12 mouse cellular contexts compared by ENCODE assay signal in the genomic region with DNA sequence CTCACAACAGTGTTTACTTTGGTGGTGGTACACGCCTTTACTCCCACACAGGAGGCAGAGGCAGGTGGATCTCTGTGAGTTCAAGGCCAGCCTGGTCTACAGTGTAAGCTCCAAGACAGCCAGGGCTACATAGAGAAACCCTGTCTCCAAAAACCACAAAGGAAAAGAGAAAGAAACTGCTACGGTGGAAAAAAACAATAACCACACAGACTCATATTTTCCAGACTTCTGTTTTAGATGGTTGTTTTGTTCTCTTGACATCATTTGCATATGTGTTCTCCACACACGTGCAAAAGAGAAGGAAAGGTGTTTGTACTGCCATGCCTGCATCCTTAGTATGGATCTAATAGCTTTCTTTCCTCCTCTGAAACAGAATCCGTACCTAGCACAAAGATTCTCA. TPM values are rescaled to one million over a fixed set of nuclear protein-coding genes. Genes with fewer than 3 reads are reported as not detected.
DNase-seq lines count a peak whose midpoint lies in the region; ATAC-seq and TF ChIP-seq lines count a peak whose summit lies in the region.
"Had no signal": no experiment of that assay in that cellular context is flagged by ENCODE, and none has a peak within 500 bp of the region (broad histone marks: within the 10 kb centered on the region; RNA-seq: fewer than 3 reads in every experiment).

No protein-coding gene starts in this region.

- no peak overlapping the region for H3K4me3 ChIP-seq in heart, embryonic 13.5 days
- H3K4me3 ChIP-seq in spleen, adult 2 months (ENCODE audit: extremely low read depth, insufficient read depth, insufficient read length), result peak overlapping the region; percentile 15
- H3K4me3 ChIP-seq in forebrain, embryonic 12.5 days (replicated peaks), result no peak overlapping the region
- H3K4me3 ChIP-seq: limb, embryonic 15.5 days; stomach, embryonic 15.5 days had no signal

- 80% methylated on average over 4 of the region's 4 CpGs for WGBS in heart, embryonic 13.5 days
- WGBS in spleen, adult 2 months, result 34% methylated on average over 4 of the region's 4 CpGs
- 84% methylated on average over 4 of the region's 4 CpGs for WGBS in forebrain, embryonic 12.5 days

- H3K27me3 ChIP-seq in heart, embryonic 13.5 days (replicated peaks), result no peaks in the 10 kb centered on the region
- H3K27me3 ChIP-seq in spleen, adult 2 months (ENCODE audit: control insufficient read depth, insufficient read depth, low read length), result no peaks in the 10 kb centered on the region
- no peaks in the 10 kb centered on the region for H3K27me3 ChIP-seq in forebrain, embryonic 12.5 days
- H3K27me3 ChIP-seq: limb, embryonic 15.5 days; stomach, embryonic 15.5 days had no signal

- TF ChIP-seq POLR2A in spleen, adult 2 months (IDR thresholded peaks at IDR 0.05; ENCODE audit: low read depth, low read length), result no peak

- DNase-seq in heart, postnatal 25 days (ENCODE audit: low spot score), result no peak
- DNase-seq in spleen, adult 2 months (ENCODE audit: low read depth in 1 of 2, low spot score in 2 of 2), result peak in 1 of 2 experiments; percentile 53
- no peak for DNase-seq in spleen, postnatal 14 days (ENCODE audit: low spot score in 2 of 2)
- DNase-seq in induced T-regulatory cell, adult 2 months (ENCODE audit: low read depth), result peak; percentile 87
- no peak for DNase-seq in right cerebral cortex, postnatal 14 days
- DNase-seq in embryo, embryonic 10 days (ENCODE audit: low spot score), result no peak
- DNase-seq: adrenal gland, postnatal 14 days; right cerebral cortex, postnatal 25 days had no signal

- H3K27ac ChIP-seq in heart, embryonic 13.5 days (replicated peaks), result peak overlapping the region; percentile 79
- peak overlapping the region; percentile 85 for H3K27ac ChIP-seq in spleen, adult 2 months (ENCODE audit: insufficient read depth, low read length)
- H3K27ac ChIP-seq in forebrain, embryonic 12.5 days, result no peak overlapping the region

- no peak for ATAC-seq in heart, embryonic 13.5 days (ENCODE audit: extremely low read depth, insufficient number of reproducible peaks, low FRiP score, low TSS enrichment)
- ATAC-seq in forebrain, embryonic 12.5 days (ENCODE audit: low FRiP score), result no peak

- no peaks in the 10 kb centered on the region for H3K9me3 ChIP-seq in heart, embryonic 13.5 days
- no peaks in the 10 kb centered on the region for H3K9me3 ChIP-seq in forebrain, embryonic 12.5 days
- H3K9me3 ChIP-seq: limb, embryonic 15.5 days; stomach, embryonic 15.5 days had no signal

- no peak for TF ChIP-seq CTCF in spleen, adult 2 months (IDR thresholded peaks at IDR 0.05; ENCODE audit: extremely low read depth, insufficient read depth, insufficient read length, insufficient replicate concordance)

- H3K4me2 ChIP-seq in heart, embryonic 13.5 days, result peak overlapping the region; percentile 57
- H3K4me2 ChIP-seq in forebrain, embryonic 12.5 days, result no peak overlapping the region
- H3K4me2 ChIP-seq: limb, embryonic 15.5 days; stomach, embryonic 15.5 days had no signal

- no peaks in the 10 kb centered on the region for H3K36me3 ChIP-seq in heart, embryonic 13.5 days
- no peaks in the 10 kb centered on the region for H3K36me3 ChIP-seq in spleen, adult 2 months (ENCODE audit: control insufficient read depth, insufficient read depth, low read length)
- no peaks in the 10 kb centered on the region for H3K36me3 ChIP-seq in forebrain, embryonic 12.5 days (replicated peaks)
- H3K36me3 ChIP-seq: limb, embryonic 15.5 days; stomach, embryonic 15.5 days had no signal

- H3K9ac ChIP-seq in heart, embryonic 13.5 days, result no peak overlapping the region
- no peak overlapping the region for H3K9ac ChIP-seq in forebrain, embryonic 12.5 days
- H3K9ac ChIP-seq: limb, embryonic 15.5 days; stomach, embryonic 15.5 days had no signal

- intact Hi-C loops in heart, postnatal 25 days (cut with DNase I), result loop anchor here (2.0 kb wide), 1 partner anchor 55 kb away; the partner anchor contains the start of gene Utrn

- peaks cover 84% of the 10 kb centered on the region for H3K4me1 ChIP-seq in heart, embryonic 13.5 days
- H3K4me1 ChIP-seq in spleen, adult 2 months (ENCODE audit: control insufficient read depth, insufficient read depth, insufficient read length), result peaks cover 14% of the 10 kb centered on the region; the same call in 1 of the 2 replicates
- peaks cover 13% of the 10 kb centered on the region for H3K4me1 ChIP-seq in forebrain, embryonic 12.5 days
- H3K4me1 ChIP-seq: stomach, embryonic 15.5 days had no signal

RNA-seq across cellular contexts. Expression of gene Utrn, which starts 55.3 kb away (rescaled TPM):
- polyA plus RNA-seq in heart, embryonic 13.5 days (2015; fragmentation: Nextera tagmentation; extraction: Ambion mirVana), result 55.0 and 55.8 TPM in 2 replicates
- total RNA-seq in heart, postnatal 25 days (2021), result 10 to 100 TPM; 67.1 to 69.4 TPM
- polyA plus RNA-seq in spleen, adult 2 months (2012; rRNA removed), result 13.2 and 14.9 TPM in 2 replicates
- polyA plus RNA-seq in forebrain, embryonic 12.5 days (2016; fragmentation: Nextera tagmentation; extraction: Ambion mirVana), result 30.2 and 34.3 TPM in 2 replicates
